Mouse (Mus musculus) adrenal gland, postnatal 25 days (tissue): ENCODE measurements at regions not wholly inside any gene's neighbourhood (a gene's known extent, or its start where the extent isn't known, plus 50 kb on each side); places are given as distances from the start of the nearest gene placed in this dataset.

ENCODE experiments used
- DNase-seq: peaks from one replicate; pipeline ENCODE4 v3.0.0; 2021; ENCODE audit warnings: mixed read lengths

- DNase-seq: no peak
These were observed 2301.1 kb upstream of the Gm7489 start for GRCm38 (mm10) chr15:51583636-51584035.

- DNase-seq: no peak
These were observed 2298.6 kb upstream of the Gm7489 start for GRCm38 (mm10) chr15:51586146-51586545.

GRCm38 (mm10) chr15:51591406-51592068 lies 2293.2 kb upstream of the Gm7489 start:
- DNase-seq: no peak

- no peak for DNase-seq
These were observed 2292.7 kb upstream of the Gm7489 start for GRCm38 (mm10) chr15:51592069-51592435.

GRCm38 (mm10) chr15:51592511-51593498 lies 2291.9 kb upstream of the Gm7489 start:
- DNase-seq: no peak

GRCm38 (mm10) chr15:51594060-51594459 lies 2290.6 kb upstream of the Gm7489 start:
- no peak for DNase-seq

- no peak for DNase-seq
These were observed 2289.1 kb upstream of the Gm7489 start for GRCm38 (mm10) chr15:51595655-51596054.

- DNase-seq: no peak
These were observed 2286.9 kb upstream of the Gm7489 start for GRCm38 (mm10) chr15:51597841-51598240.

- no peak for DNase-seq
These were observed 2283.4 kb upstream of the Gm7489 start for GRCm38 (mm10) chr15:51601128-51601855.

- DNase-seq: no peak
These were observed 2263.3 kb upstream of the Gm7489 start for GRCm38 (mm10) chr15:51621455-51621854.

- no peak for DNase-seq
These were observed 2257.2 kb upstream of the Gm7489 start for GRCm38 (mm10) chr15:51627463-51627862.

GRCm38 (mm10) chr15:51628518-51628917 lies 2256.2 kb upstream of the Gm7489 start:
- DNase-seq: no peak

GRCm38 (mm10) chr15:51631881-51632280 lies 2252.8 kb upstream of the Gm7489 start:
- DNase-seq: no peak

GRCm38 (mm10) chr15:51633068-51633467 lies 2251.6 kb upstream of the Gm7489 start:
- no peak for DNase-seq

GRCm38 (mm10) chr15:51634726-51635125 lies 2250.0 kb upstream of the Gm7489 start:
- no peak for DNase-seq

GRCm38 (mm10) chr15:51635129-51635920 lies 2249.4 kb upstream of the Gm7489 start:
- DNase-seq: no peak

GRCm38 (mm10) chr15:51637570-51637969 lies 2247.1 kb upstream of the Gm7489 start:
- no peak for DNase-seq

- no peak for DNase-seq
These were observed 2240.9 kb upstream of the Gm7489 start for GRCm38 (mm10) chr15:51643772-51644311.

- DNase-seq: no peak
These were observed 2238.4 kb upstream of the Gm7489 start for GRCm38 (mm10) chr15:51646304-51646703.

GRCm38 (mm10) chr15:51652497-51652896 lies 2232.2 kb upstream of the Gm7489 start:
- no peak for DNase-seq

GRCm38 (mm10) chr15:51657621-51658020 lies 2227.1 kb upstream of the Gm7489 start:
- DNase-seq: no peak

GRCm38 (mm10) chr15:51668340-51668739 lies 2216.4 kb upstream of the Gm7489 start:
- DNase-seq: no peak
